Mouse (Mus musculus) NIH3T3 (cell line): Measurements from ENCODE around the gene Mrpl40.

Source experiments
- DNase-seq: peaks from one replicate; pipeline ENCODE4 v3.0.0-alpha.2; 2012; ENCODE audit warnings: low read depth

Gene Mrpl40

GRCm38 (mm10) chr16:18828630-18829029 lies 48.0 kb downstream of the Mrpl40 start:
- no peak for DNase-seq

- no peak for DNase-seq
These were observed 53.7 kb downstream of the Mrpl40 start for GRCm38 (mm10) chr16:18822925-18823324.

DNA sequence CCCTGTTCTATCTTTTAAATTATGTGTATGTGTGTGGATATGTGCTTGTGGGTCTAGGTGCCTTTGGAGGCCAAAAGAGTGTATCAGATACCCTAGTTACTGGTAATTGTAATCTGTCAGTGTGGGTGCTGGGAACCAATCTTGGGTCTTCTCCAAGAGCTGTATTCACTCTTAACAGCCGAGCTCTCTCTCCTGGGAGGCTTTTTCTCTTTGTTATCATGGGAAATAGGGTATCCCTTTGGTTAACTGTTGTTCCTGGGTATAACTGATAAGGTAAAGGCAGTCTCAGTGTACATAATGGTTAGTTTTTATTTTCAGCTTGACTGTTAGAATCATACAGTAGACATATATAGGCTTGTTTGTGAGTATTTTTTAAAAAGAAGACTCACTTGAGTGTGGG lies 54.3 kb downstream of the Mrpl40 start:
- no peak for DNase-seq
